Mouse (Mus musculus) lung, postnatal 36 days (tissue): ENCODE data around the gene Cd3eap.
A peak's percentile ranks its signal among the peaks of the same experiment; 100 is the strongest.

ENCODE experiments used
- DNase-seq: peaks from one replicate; pipeline ENCODE4 v3.0.0; 2022; ENCODE audit warnings: mixed read lengths

Gene Cd3eap

GRCm38 (mm10) chr7:19361720-19362119, 2.4 kb upstream of the Cd3eap start:
- peak; percentile 90 for DNase-seq

- DNase-seq = peak; percentile 97
Observed at GRCm38 (mm10) chr7:19360944-19361343, 1.7 kb upstream of the Cd3eap start.

- peak; percentile 83 for DNase-seq
Observed at GRCm38 (mm10) chr7:19359892-19360641, 784 bp upstream of the Cd3eap start.

DNA sequence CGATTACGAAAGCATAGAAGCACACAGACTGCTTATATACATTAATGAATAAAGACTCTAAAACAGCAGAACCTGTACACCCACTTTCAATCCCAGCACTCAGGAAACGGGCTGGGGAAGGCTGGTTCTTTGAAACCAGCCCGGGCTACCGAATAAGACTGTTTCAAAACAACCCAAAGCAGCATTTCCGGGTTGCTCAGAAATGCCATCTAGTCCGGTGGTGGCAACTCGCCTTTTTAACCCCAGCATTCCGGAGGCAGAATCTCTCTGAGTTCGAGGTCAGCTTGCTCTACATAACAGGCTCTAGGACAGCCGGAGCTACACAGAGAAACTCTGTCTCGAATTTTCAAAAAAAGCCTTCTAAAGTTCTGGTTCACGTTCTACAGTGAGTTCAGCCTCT, 649 bp downstream of the Cd3eap start:
- DNase-seq = no peak

- no peak for DNase-seq
Observed at GRCm38 (mm10) chr7:19357381-19358375, 1.6 kb downstream of the Cd3eap start.

DNA sequence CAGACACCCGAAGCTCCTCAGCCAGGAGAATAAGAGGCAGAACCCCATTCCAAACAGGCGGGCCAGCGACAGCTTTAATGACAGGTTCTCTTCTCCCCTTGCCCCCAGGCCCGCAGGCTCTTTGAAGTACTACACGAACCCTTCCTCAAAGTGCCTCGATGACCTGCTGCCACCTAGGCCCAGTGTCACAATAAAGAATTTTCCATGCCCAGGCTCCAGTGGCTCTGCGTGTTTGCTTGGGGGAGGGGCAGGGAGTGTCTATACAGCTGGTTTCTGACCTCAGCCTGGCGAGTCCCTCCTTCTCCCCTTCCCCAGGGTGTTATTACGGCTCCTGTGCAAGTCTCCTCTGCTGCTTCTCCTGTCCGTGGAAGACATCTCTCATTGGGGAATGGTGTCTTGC, 3.0 kb downstream of the Cd3eap start:
- DNase-seq = no peak

GRCm38 (mm10) chr7:19354991-19355390, 4.3 kb downstream of the Cd3eap start:
- no peak for DNase-seq

GRCm38 (mm10) chr7:19350221-19350620, 9.1 kb downstream of the Cd3eap start:
- DNase-seq = no peak

GRCm38 (mm10) chr7:19349188-19349915, 9.9 kb downstream of the Cd3eap start:
- no peak for DNase-seq

GRCm38 (mm10) chr7:19344938-19345471, 14.3 kb downstream of the Cd3eap start:
- DNase-seq = peak; percentile 97

DNA sequence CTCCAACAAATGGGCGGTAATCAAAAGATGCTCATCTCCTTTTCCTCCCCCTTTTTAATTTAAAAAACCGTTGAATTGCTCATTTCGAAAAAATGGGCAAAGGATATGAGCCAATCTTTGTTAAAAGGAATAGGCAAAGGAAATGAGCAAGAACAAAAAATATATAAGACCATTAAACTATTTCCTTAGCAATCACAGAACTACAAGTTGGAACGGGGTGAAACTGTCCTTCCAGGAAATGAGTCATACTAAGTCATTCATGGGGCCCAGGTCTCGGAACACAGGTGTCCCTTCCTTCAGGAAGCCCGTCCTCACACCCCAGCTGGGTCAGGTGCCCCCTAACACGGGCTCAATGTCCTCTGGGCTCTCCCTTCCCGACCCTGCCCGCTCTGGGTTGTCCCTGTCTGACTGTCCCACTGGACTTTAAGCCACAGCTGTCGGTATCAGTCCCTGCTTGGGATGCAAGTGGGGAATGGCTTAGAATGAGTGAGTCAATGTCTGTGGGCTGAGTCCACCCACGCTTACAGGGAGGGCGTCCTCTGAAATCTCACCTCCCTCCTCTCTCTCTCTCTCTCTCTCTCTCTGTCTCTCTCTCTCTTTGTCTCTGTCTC, 14.9 kb downstream of the Cd3eap start, which contains the start of gene Ercc1:
Gene Ercc1, plus strand, starts transcription at position 542 of the 611 bp plus-strand sequence.
- DNase-seq = no peak

DNA sequence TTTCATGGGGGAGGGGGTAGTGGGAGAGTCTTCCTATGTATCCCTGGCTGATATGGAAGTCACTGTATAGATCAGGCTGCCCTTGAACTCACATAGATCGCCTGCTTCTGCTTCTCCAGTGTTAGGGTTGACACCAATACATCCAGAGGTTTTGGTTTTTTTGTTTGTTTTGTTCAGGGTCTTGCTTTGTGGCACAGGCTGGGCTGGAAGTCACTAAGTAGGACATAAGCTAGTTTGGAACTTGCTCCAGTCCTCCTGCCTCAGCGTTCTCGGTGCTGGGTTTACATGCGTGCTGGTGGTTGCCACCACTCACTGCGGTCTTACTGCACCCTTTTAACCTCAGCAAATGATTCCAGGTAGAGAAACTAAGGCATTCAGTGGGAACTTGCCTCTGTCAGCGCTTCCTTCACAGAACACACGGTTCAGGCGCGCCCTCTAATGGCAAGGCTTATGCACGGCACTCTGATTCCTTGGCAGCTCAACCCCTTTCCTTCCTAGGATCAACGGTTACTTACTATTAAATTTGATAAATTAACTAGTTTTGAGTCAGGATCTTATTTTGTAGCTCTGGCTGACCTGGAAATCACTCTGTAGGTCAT, 16.0 kb downstream of the Cd3eap start:
- DNase-seq = peak; percentile 85

DNA sequence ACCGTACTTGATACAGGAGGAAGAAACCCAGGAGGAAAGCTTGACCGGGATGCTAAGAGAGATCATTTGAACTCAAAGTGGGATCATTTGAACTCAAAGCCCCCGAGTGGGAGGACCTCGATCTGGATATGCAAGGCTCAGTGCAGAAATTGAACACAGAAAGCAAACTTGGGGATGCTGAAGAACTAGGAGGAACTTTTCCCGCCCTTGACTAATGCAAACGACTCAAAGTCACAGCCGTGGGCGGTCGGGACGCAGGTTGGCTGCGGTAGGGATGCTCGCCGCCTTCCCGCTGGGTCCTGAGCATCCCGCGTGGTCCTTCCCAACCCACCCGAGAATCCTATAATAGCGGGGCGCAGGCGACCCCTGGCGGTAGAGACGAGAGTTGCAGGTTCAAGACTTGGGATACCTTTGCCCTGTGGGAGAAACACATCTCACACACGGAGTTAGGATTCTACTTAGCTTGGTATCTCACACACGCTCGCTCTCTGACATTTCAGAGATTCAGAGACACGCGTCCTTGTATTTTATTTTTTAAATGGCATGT, 16.7 kb downstream of the Cd3eap start:
- DNase-seq = peak; percentile 92

GRCm38 (mm10) chr7:19341761-19342409, 17.4 kb downstream of the Cd3eap start:
- DNase-seq = no peak

DNA sequence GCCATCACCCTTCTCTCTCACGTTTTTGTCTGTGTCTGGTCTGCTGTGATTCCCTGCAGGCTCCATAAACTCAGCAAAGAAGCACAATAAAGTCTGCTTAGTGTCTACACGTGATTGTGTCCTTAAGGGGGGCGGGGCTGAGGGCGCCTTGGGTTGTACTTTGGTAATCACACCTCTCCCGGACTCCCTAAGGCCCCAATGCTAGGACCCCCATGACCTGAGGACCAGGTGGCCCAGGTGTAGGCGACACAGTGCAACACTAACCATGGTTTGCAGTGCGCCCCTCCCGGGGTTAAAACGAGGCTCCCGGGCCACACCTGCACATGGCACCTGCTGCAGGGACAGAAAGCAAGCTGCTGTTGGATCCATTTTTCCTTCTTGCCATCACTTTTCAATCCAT, 18.0 kb downstream of the Cd3eap start:
- DNase-seq = no peak

- DNase-seq = no peak
Observed at GRCm38 (mm10) chr7:19338596-19338995, 20.7 kb downstream of the Cd3eap start.

GRCm38 (mm10) chr7:19338060-19338459, 21.2 kb downstream of the Cd3eap start:
- peak; percentile 55 for DNase-seq

GRCm38 (mm10) chr7:19337122-19337521, 22.2 kb downstream of the Cd3eap start:
- no peak for DNase-seq

DNA sequence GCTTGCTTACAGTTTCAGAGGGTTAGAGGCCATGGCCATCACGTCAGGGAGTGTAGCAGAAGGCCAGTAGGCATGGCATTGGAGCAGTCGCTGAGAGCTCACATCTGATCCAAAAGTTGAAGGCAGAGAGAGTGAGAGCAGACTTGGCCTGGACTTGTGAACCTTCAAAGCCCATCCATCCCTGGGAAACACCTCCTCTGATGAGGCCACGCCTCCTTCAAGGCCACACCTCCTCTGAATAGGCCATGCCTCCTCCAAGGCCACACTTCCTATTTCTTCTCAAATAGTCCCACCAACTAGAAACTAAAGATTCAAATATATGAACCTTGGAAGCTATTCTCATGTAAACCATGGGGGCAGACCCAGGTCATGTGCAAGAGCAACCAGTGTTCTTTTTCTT, 23.7 kb downstream of the Cd3eap start:
- peak; percentile 44 for DNase-seq

GRCm38 (mm10) chr7:19332709-19333352, 26.5 kb downstream of the Cd3eap start:
- DNase-seq = peak; percentile 82
